Comparison of ENCODE assay signal across 8 mouse cellular contexts in the genomic region with DNA sequence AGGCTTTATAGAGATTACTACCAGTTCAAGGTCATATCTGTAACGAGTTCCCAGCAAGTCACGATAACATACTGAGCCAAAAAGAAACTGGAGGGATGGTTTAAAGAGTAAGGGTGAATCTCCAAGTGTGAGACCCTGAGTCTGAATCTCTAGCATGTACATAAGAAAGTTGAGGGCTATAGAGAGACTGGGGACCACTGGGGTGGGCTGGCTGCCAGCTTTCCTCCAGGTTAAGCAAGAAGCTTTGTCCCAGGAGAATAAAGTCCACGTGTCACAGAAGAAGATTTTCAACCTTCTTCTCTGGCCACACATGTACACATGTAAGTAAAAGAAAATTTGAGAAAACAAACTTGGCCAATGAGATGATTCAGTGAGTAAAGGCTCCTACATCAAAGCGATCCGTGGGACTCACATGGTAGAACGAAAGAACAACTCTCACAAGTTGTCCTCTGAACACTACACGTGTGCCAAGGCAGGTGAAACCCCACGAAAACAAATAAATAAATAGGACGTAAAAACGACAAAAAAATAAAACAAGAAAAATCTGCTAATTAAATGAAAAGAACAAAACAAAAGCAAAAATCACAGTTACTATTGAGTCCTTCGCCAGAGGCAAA. TPM values are rescaled to one million over a fixed set of nuclear protein-coding genes. Genes with fewer than 3 reads are reported as not detected.
DNase-seq lines count a peak whose midpoint lies in the region; ATAC-seq and TF ChIP-seq lines count a peak whose summit lies in the region.

No protein-coding gene starts in this region.

- peak overlapping the region; percentile 82 to 87 for H3K4me3 ChIP-seq in MEL (ENCODE audit: control insufficient read depth in 1 of 2, insufficient read depth in 1 of 2, low read depth in 2 of 2, low read length in 2 of 2)
- H3K4me3 ChIP-seq in forebrain, embryonic 14.5 days (ENCODE audit: low read depth, low read length): peak overlapping the region; percentile 69
- peak overlapping the region; percentile 80 for H3K4me3 ChIP-seq in limb, embryonic 10.5 days
- peak overlapping the region; percentile 70 for H3K4me3 ChIP-seq in small intestine, adult 2 months (ENCODE audit: low read depth, low read length)

- TF ChIP-seq RAD21 in MEL (IDR thresholded peaks at IDR 0.05; ENCODE audit: low read depth, low read length): no peak

- ATAC-seq in forebrain, embryonic 14.5 days: peak; percentile 32

- no peaks in the 10 kb centered on the region for H3K9me3 ChIP-seq in MEL (replicated peaks; ENCODE audit: insufficient read depth, low read length)
- H3K9me3 ChIP-seq in forebrain, embryonic 14.5 days (replicated peaks; ENCODE audit: control insufficient read depth, low read length): no peaks in the 10 kb centered on the region
- H3K9me3 ChIP-seq in limb, embryonic 10.5 days (replicated peaks): no peaks in the 10 kb centered on the region

- WGBS in forebrain, embryonic 14.5 days: 63% methylated on average over 11 of the region's 11 CpGs
- WGBS in limb, embryonic 10.5 days: 63% methylated on average over 11 of the region's 11 CpGs
- 20% methylated on average over 11 of the region's 11 CpGs for WGBS in small intestine, adult 2 months

- no peak overlapping the region for H3K27ac ChIP-seq in MEL (ENCODE audit: control insufficient read depth, low read depth, low read length)
- H3K27ac ChIP-seq in forebrain, embryonic 14.5 days (ENCODE audit: low read depth, low read length): no peak overlapping the region
- no peak overlapping the region for H3K27ac ChIP-seq in limb, embryonic 10.5 days
- H3K27ac ChIP-seq in small intestine, adult 2 months (ENCODE audit: insufficient read depth, low read depth, low read length): no peak overlapping the region

- peak overlapping the region; percentile 74 for H3K4me2 ChIP-seq in forebrain, embryonic 14.5 days (ENCODE audit: low read length)

- no peak for TF ChIP-seq CTCF in MEL (IDR thresholded peaks at IDR 0.05 in 2 of 3, conservative IDR thresholded peaks at IDR 0.05 in 1 of 3; ENCODE audit: control insufficient read depth in 1 of 3, insufficient read depth in 1 of 3, low read depth in 2 of 3, low read length in 3 of 3, poor library complexity in 1 of 3, severe bottlenecking in 1 of 3)
- no peak for TF ChIP-seq CTCF in small intestine, adult 2 months (IDR thresholded peaks at IDR 0.05; ENCODE audit: extremely low read depth, insufficient read length, insufficient replicate concordance, low read depth, low read length)

- no peaks in the 10 kb centered on the region for H3K36me3 ChIP-seq in MEL (ENCODE audit: control insufficient read depth in 1 of 2, insufficient read depth in 2 of 2, low read length in 2 of 2)
- no peaks in the 10 kb centered on the region for H3K36me3 ChIP-seq in forebrain, embryonic 14.5 days (ENCODE audit: control insufficient read depth, insufficient read depth, low read length)
- H3K36me3 ChIP-seq in limb, embryonic 10.5 days: no peaks in the 10 kb centered on the region
- H3K36me3 ChIP-seq in small intestine, adult 2 months (ENCODE audit: control insufficient read depth, insufficient read depth, low read length): no peaks in the 10 kb centered on the region

- TF ChIP-seq POLR2A in MEL (IDR thresholded peaks at IDR 0.05; ENCODE audit: control insufficient read depth in 1 of 2, insufficient read depth in 1 of 2, low read depth in 1 of 2, low read length in 2 of 2, poor library complexity in 1 of 2): no peak
- TF ChIP-seq POLR2A in small intestine, adult 2 months (IDR thresholded peaks at IDR 0.05; ENCODE audit: low read depth, low read length): no peak

- H3K27me3 ChIP-seq in MEL (ENCODE audit: control insufficient read depth in 1 of 2, insufficient read depth in 2 of 2, low read length in 2 of 2): no peaks in the 10 kb centered on the region
- no peaks in the 10 kb centered on the region for H3K27me3 ChIP-seq in forebrain, embryonic 14.5 days (replicated peaks; ENCODE audit: control insufficient read depth, insufficient read depth, low read length)
- no peaks in the 10 kb centered on the region; the same call in 1 of the 2 replicates for H3K27me3 ChIP-seq in limb, embryonic 10.5 days (ENCODE audit: low read depth, poor library complexity, severe bottlenecking)
- no peaks in the 10 kb centered on the region for H3K27me3 ChIP-seq in small intestine, adult 2 months (ENCODE audit: control insufficient read depth, insufficient read depth, low read length)

- TF ChIP-seq EP300 in MEL (IDR thresholded peaks at IDR 0.05; ENCODE audit: low read depth in 1 of 2, low read length in 2 of 2): no peak

- peaks cover 5% of the 10 kb centered on the region for H3K79me2 ChIP-seq in MEL (ENCODE audit: control insufficient read depth, insufficient read depth, low read length, poor library complexity)

- no peaks in the 10 kb centered on the region for H3K4me1 ChIP-seq in MEL (ENCODE audit: control insufficient read depth in 1 of 2, insufficient read depth in 2 of 2, low read length in 2 of 2)
- peaks cover 4% of the 10 kb centered on the region; the same call in 1 of the 2 replicates for H3K4me1 ChIP-seq in forebrain, embryonic 14.5 days (ENCODE audit: control insufficient read depth, insufficient read depth, low read length)
- peaks cover 7% of the 10 kb centered on the region for H3K4me1 ChIP-seq in limb, embryonic 10.5 days
- peaks cover 5% of the 10 kb centered on the region; the same call in 1 of the 2 replicates for H3K4me1 ChIP-seq in small intestine, adult 2 months (ENCODE audit: control insufficient read depth, insufficient read depth, insufficient read length, low read length)

- peak overlapping the region; percentile 58 for H3K9ac ChIP-seq in MEL (ENCODE audit: control insufficient read depth, low read depth, low read length, poor library complexity, severe bottlenecking)
- peak overlapping the region; percentile 86; the same call in 1 of the 2 replicates for H3K9ac ChIP-seq in forebrain, embryonic 14.5 days (ENCODE audit: low read length)

- intact Hi-C loops in heart, postnatal 25 days (cut with DNase I): loop anchor here (2.0 kb wide), 1 partner anchor 94 kb away; no protein-coding TSS in a partner anchor

- DNase-seq in heart, adult 11 months: peak; percentile 80
- no peak for DNase-seq in heart, postnatal 25 days (ENCODE audit: low spot score)
- DNase-seq in MEL (ENCODE audit: low read depth, low spot score): no peak
- DNase-seq in forebrain, embryonic 14.5 days (ENCODE audit: low spot score): peak; percentile 1
- DNase-seq in limb, embryonic 10.5 days (ENCODE audit: low spot score): no peak
- DNase-seq in adrenal gland, postnatal 4 days (ENCODE audit: low spot score in 2 of 2): no peak
- no peak for DNase-seq in adrenal gland, postnatal 25 days

TF ChIP-seq in MEL, 35 proteins besides CTCF, POLR2A, EP300 and RAD21:
- no peak for TF ChIP-seq E2F4 (IDR thresholded peaks at IDR 0.05; ENCODE audit: borderline replicate concordance, low read depth, low read length)
- no peak for TF ChIP-seq UBTF (IDR thresholded peaks at IDR 0.05; ENCODE audit: borderline replicate concordance, insufficient read depth, low read depth, low read length)
- no peak for TF ChIP-seq ZMIZ1 (IDR thresholded peaks at IDR 0.05; ENCODE audit: low read depth, low read length)
- TF ChIP-seq MYB (IDR thresholded peaks at IDR 0.05; ENCODE audit: low read depth, low read length): no peak
- no peak for TF ChIP-seq TBP (IDR thresholded peaks at IDR 0.05; ENCODE audit: low read depth, low read length)
- no peak for TF ChIP-seq USF1 (IDR thresholded peaks at IDR 0.05; ENCODE audit: low read depth, low read length)
- no peak for TF ChIP-seq KAT2A (conservative IDR thresholded peaks at IDR 0.05; ENCODE audit: low read depth, low read length)
- TF ChIP-seq MEF2A (IDR thresholded peaks at IDR 0.05; ENCODE audit: extremely low read depth, insufficient replicate concordance, low read depth, low read length, poor library complexity, severe bottlenecking): no peak
- TF ChIP-seq GABPA (IDR thresholded peaks at IDR 0.05; ENCODE audit: low read depth, low read length): no peak
- TF ChIP-seq MXI1 (IDR thresholded peaks at IDR 0.05; ENCODE audit: low read depth, low read length): no peak
- no peak for TF ChIP-seq BHLHE40 (IDR thresholded peaks at IDR 0.05; ENCODE audit: borderline replicate concordance, low read depth, low read length)
- TF ChIP-seq NELFE (IDR thresholded peaks at IDR 0.05; ENCODE audit: low read depth, low read length): no peak
- TF ChIP-seq MYC (IDR thresholded peaks at IDR 0.05; ENCODE audit: low read depth, low read length): no peak
- no peak for TF ChIP-seq ZNF384 (IDR thresholded peaks at IDR 0.05; ENCODE audit: low read depth, low read length)
- TF ChIP-seq HCFC1 (IDR thresholded peaks at IDR 0.05; ENCODE audit: low read depth, low read length): no peak
- no peak for TF ChIP-seq RCOR1 (IDR thresholded peaks at IDR 0.05; ENCODE audit: low read depth, low read length)
- no peak for TF ChIP-seq GATA1 (IDR thresholded peaks at IDR 0.05; ENCODE audit: low read depth, low read length)
- TF ChIP-seq TAL1 (IDR thresholded peaks at IDR 0.05; ENCODE audit: low read length): no peak

RNA-seq across cellular contexts. Expression of gene Gm5114, which starts 35.8 kb away (rescaled TPM):
- total RNA-seq in heart, postnatal 25 days (2021): not detected
- total RNA-seq in MEL (2012; rRNA removed): not detected in 2 replicates
- not detected for polyA plus RNA-seq in MEL (2012; ENCODE audit: insufficient read depth in 1 of 2, insufficient read length in 2 of 2, low read depth in 1 of 2, low replicate concordance in 2 of 2, missing spikeins in 1 of 2)
- not detected in 2 replicates for polyA plus RNA-seq in forebrain, embryonic 14.5 days (2014; fragmentation: Nextera tagmentation; extraction: Ambion mirVana)
- polyA plus RNA-seq in limb, embryonic 10.5 days (2016; fragmentation: Nextera tagmentation; extraction: Ambion mirVana): not detected in 2 replicates
- polyA plus RNA-seq in small intestine, adult 2 months (2012; rRNA removed): not detected in 2 replicates
- total RNA-seq in adrenal gland, postnatal 4 days (2021): not detected
- total RNA-seq in adrenal gland, postnatal 25 days (2021): not detected in 2 replicates

Comparison
In these comparisons a context has a peak if more than half of its experiments do, and no peak if none do; other contexts are left out.
1. DNase-seq: peak in heart, adult 11 months (single experiment) and forebrain, embryonic 14.5 days (single experiment); none in heart, postnatal 25 days (single experiment), MEL (single experiment), limb, embryonic 10.5 days (single experiment), adrenal gland, postnatal 4 days (0 of 2) and adrenal gland, postnatal 25 days (single experiment).
2. Peak in every context shown above with its lines, with median percentiles within 50 percentile points of each other: H3K4me3 ChIP-seq.